Mouse (Mus musculus) CD4-positive naive resting alpha-beta T cell, adult 76 days (primary cell): ENCODE data around the gene Olfr1350. TPM values are rescaled to one million over a fixed set of nuclear protein-coding genes. Genes with fewer than 3 reads are reported as not detected.

Experiments used
- total RNA-seq: library from RNA; stranded (reverse); gene quantifications from one replicate; pipeline ENCODE4 v1.2.4, GENCODE M21; 2023

Olfr1350 gene
- total RNA-seq, result not detected

GRCm38 (mm10) chr7:6564541-6564940, at the start of gene Olfr1350:
Olfr1350 (plus strand) TSS chr7:6564841.

GRCm38 (mm10) chr7:6522850-6523249, 41.8 kb upstream of the Olfr1350 start, which contains the start of gene Olfr1349:
Olfr1349 (minus strand) TSS chr7:6522950.

Other genes with a start within 250 kb of the Olfr1350 start
- gene Zfp583, start 233.6 kb upstream of the Olfr1350 start, total RNA-seq, result 0.50 TPM
- gene Gm3854, start 221.1 kb upstream of the Olfr1350 start, total RNA-seq, result 0.97 TPM
- 2.3 TPM for gene Zfp78, start 201.6 kb upstream of the Olfr1350 start, total RNA-seq
- 8.3 TPM for gene Zfp28, start 181.5 kb upstream of the Olfr1350 start, total RNA-seq
- gene Smim17, start 166.1 kb upstream of the Olfr1350 start, total RNA-seq, result 1.8 TPM
- gene Gm20715, start 154.6 kb upstream of the Olfr1350 start, total RNA-seq, result not detected
- gene Olfr1344, start 126.2 kb upstream of the Olfr1350 start, total RNA-seq, result not detected
- gene Olfr1336, start 108.7 kb upstream of the Olfr1350 start, total RNA-seq, result not detected
- not detected for gene Olfr1346, start 97.7 kb upstream of the Olfr1350 start, total RNA-seq
- gene Olfr5, start 77.9 kb upstream of the Olfr1350 start, total RNA-seq, result not detected
- not detected for gene Olfr1347, start 65.1 kb upstream of the Olfr1350 start, total RNA-seq
- gene Olfr1348, start 56.1 kb upstream of the Olfr1350 start, total RNA-seq, result not detected
- gene Olfr1349, start 41.9 kb upstream of the Olfr1350 start, total RNA-seq, result not detected
- gene Zim1, start 131.6 kb downstream of the Olfr1350 start, total RNA-seq, result not detected
- gene Peg3, start 165.6 kb downstream of the Olfr1350 start, total RNA-seq, result not detected
- not detected for gene Usp29, start 165.7 kb downstream of the Olfr1350 start, total RNA-seq